Mouse (Mus musculus) mesoderm, embryonic 11.5 days (tissue): ENCODE measurements at regions not wholly inside any gene's neighbourhood (a gene's known extent, or its start where the extent isn't known, plus 50 kb on each side); places are given as distances from the start of the nearest gene placed in this dataset.

Experiments
- DNase-seq: peaks from one replicate; pipeline ENCODE4 v3.0.0-alpha.2; 2012; ENCODE audit warnings: low read depth, low spot score

- DNase-seq: no peak
Measured at GRCm38 (mm10) chr1:81927721-81928120, 305.2 kb upstream of the Gm9747 start.

GRCm38 (mm10) chr1:81933064-81933463 is 299.8 kb upstream of the Gm9747 start:
- DNase-seq: no peak

- DNase-seq: no peak
Measured at GRCm38 (mm10) chr1:81945236-81945635, 287.7 kb upstream of the Gm9747 start.

- DNase-seq: peak; percentile 63
Measured at GRCm38 (mm10) chr1:81950140-81950550, 282.8 kb upstream of the Gm9747 start.

- no peak for DNase-seq
Measured at GRCm38 (mm10) chr1:81950853-81951252, 282.1 kb upstream of the Gm9747 start.

GRCm38 (mm10) chr1:81951493-81952011 is 281.4 kb upstream of the Gm9747 start:
- DNase-seq: no peak

- DNase-seq: no peak
Measured at GRCm38 (mm10) chr1:81952095-81952494, 280.8 kb upstream of the Gm9747 start.

GRCm38 (mm10) chr1:81954507-81954906 is 278.4 kb upstream of the Gm9747 start:
- no peak for DNase-seq

- no peak for DNase-seq
Measured at GRCm38 (mm10) chr1:81967062-81967461, 265.9 kb upstream of the Gm9747 start.

GRCm38 (mm10) chr1:81967746-81968295 is 265.1 kb upstream of the Gm9747 start:
- DNase-seq: no peak

- DNase-seq: no peak
Measured at GRCm38 (mm10) chr1:81972575-81972974, 260.3 kb upstream of the Gm9747 start.

- no peak for DNase-seq
Measured at GRCm38 (mm10) chr1:81973481-81973880, 259.4 kb upstream of the Gm9747 start.

GRCm38 (mm10) chr1:82007943-82008342 is 225.0 kb upstream of the Gm9747 start:
- DNase-seq: no peak

GRCm38 (mm10) chr1:82008805-82009204 is 224.1 kb upstream of the Gm9747 start:
- no peak for DNase-seq

GRCm38 (mm10) chr1:82010995-82011394 is 221.9 kb upstream of the Gm9747 start:
- DNase-seq: no peak

- DNase-seq: no peak
Measured at GRCm38 (mm10) chr1:82015341-82015740, 217.6 kb upstream of the Gm9747 start.

GRCm38 (mm10) chr1:82018701-82019404 is 214.1 kb upstream of the Gm9747 start:
- DNase-seq: no peak

GRCm38 (mm10) chr1:82027761-82028160 is 205.2 kb upstream of the Gm9747 start:
- no peak for DNase-seq

- DNase-seq: no peak
Measured at GRCm38 (mm10) chr1:82031130-82031529, 201.8 kb upstream of the Gm9747 start.

GRCm38 (mm10) chr1:82032410-82032809 is 200.5 kb upstream of the Gm9747 start:
- DNase-seq: no peak

- no peak for DNase-seq
Measured at GRCm38 (mm10) chr1:82038171-82038570, 194.7 kb upstream of the Gm9747 start.

- no peak for DNase-seq
Measured at GRCm38 (mm10) chr1:82038698-82039097, 194.2 kb upstream of the Gm9747 start.
